Mouse (Mus musculus) right cerebral cortex, postnatal 14 days (tissue): ENCODE measurements around the gene Slc25a39.
"Not testable (repeated sequence)": the region's sequence is repeated elsewhere in the genome, so short reads cannot be mapped to it uniquely, and the experiment has no call there.

ENCODE experiments used
- DNase-seq: peaks from one replicate; pipeline ENCODE4 v3.0.0; 2022

Gene Slc25a39

GRCm38 (mm10) chr11:102410345-102410744 is 2.6 kb upstream of the Slc25a39 start:
- DNase-seq, result not testable (repeated sequence)

GRCm38 (mm10) chr11:102409795-102410330 is 2.1 kb upstream of the Slc25a39 start:
- DNase-seq, result no peak

- DNase-seq, result no peak
These were observed 1.4 kb upstream of the Slc25a39 start for GRCm38 (mm10) chr11:102408888-102409794.

- DNase-seq, result peak; percentile 93
These were observed 664 bp upstream of the Slc25a39 start for GRCm38 (mm10) chr11:102408344-102408876.

- DNase-seq, result peak; percentile 86
These were observed 579 bp downstream of the Slc25a39 start for GRCm38 (mm10) chr11:102406900-102407833.

GRCm38 (mm10) chr11:102406401-102406800 is 1.3 kb downstream of the Slc25a39 start:
- DNase-seq, result no peak

- DNase-seq, result no peak
These were observed 2.0 kb downstream of the Slc25a39 start for GRCm38 (mm10) chr11:102405544-102406285.

GRCm38 (mm10) chr11:102404161-102405010 is 3.4 kb downstream of the Slc25a39 start:
- DNase-seq, result no peak

GRCm38 (mm10) chr11:102403657-102404056 is 4.1 kb downstream of the Slc25a39 start:
- no peak for DNase-seq

GRCm38 (mm10) chr11:102401898-102402500 is 5.7 kb downstream of the Slc25a39 start:
- no peak for DNase-seq

- no peak for DNase-seq
These were observed 7.1 kb downstream of the Slc25a39 start for GRCm38 (mm10) chr11:102400513-102401084.

- peak; percentile 40 for DNase-seq
These were observed 8.1 kb downstream of the Slc25a39 start for GRCm38 (mm10) chr11:102399610-102400072.

- no peak for DNase-seq
These were observed 8.6 kb downstream of the Slc25a39 start for GRCm38 (mm10) chr11:102399107-102399506.

- no peak for DNase-seq
These were observed 9.5 kb downstream of the Slc25a39 start for GRCm38 (mm10) chr11:102398007-102398825.

- DNase-seq, result peak; percentile 48
These were observed 11.0 kb downstream of the Slc25a39 start for GRCm38 (mm10) chr11:102396671-102397141.

GRCm38 (mm10) chr11:102396263-102396662 is 11.5 kb downstream of the Slc25a39 start:
- DNase-seq, result no peak

GRCm38 (mm10) chr11:102395250-102395649 is 12.5 kb downstream of the Slc25a39 start:
- DNase-seq, result no peak

GRCm38 (mm10) chr11:102394421-102395124 is 13.2 kb downstream of the Slc25a39 start:
- no peak for DNase-seq
